Mouse (Mus musculus) G1E (cell line): ENCODE data around the gene Agap3. TPM values are rescaled to one million over a fixed set of nuclear protein-coding genes. Genes with fewer than 3 reads are reported as not detected.

Source experiments
- ATAC-seq: 2 replicates; pipeline ENCODE4 v1.8.0; 2016; ENCODE audit warnings: mild to moderate bottlenecking; ENCODE audit not compliant: insufficient number of reproducible peaks, poor library complexity, low FRiP score, severe bottlenecking; ENCODE audit errors: extremely low read depth
- DNase-seq: peaks from one replicate; pipeline ENCODE4 v3.0.0; 2012; ENCODE audit warnings: low spot score
- H3K27me3 ChIP-seq: 2 replicates; pipeline ENCODE4 v1.6.1; 2012; ENCODE audit warnings: mild to moderate bottlenecking, low read length, inconsistent platforms; ENCODE audit not compliant: insufficient read depth
- H3K36me3 ChIP-seq: replicated peaks from 2 replicates; pipeline ENCODE3; 2012; ENCODE audit warnings: mild to moderate bottlenecking, inconsistent platforms
- H3K4me1 ChIP-seq: 2 replicates; pipeline ENCODE4 v1.6.1; 2012; ENCODE audit warnings: low read depth, low read length, inconsistent platforms, mixed read lengths; ENCODE audit not compliant: insufficient read depth
- H3K4me3 ChIP-seq: 2 replicates; pipeline ENCODE4 v1.5.1; 2012; ENCODE audit warnings: low read depth, mild to moderate bottlenecking, inconsistent platforms, low read length, moderate library complexity, mixed read lengths
- H3K9me3 ChIP-seq: replicated peaks from 2 replicates; pipeline ENCODE4 v1.6.1; 2012; ENCODE audit warnings: inconsistent platforms
- CTCF ChIP-seq: IDR thresholded peaks from 2 replicates; pipeline ENCODE4 v1.5.1; 2012; ENCODE audit warnings: low read depth, low read length, inconsistent platforms, mixed read lengths
- GATA1 ChIP-seq: IDR thresholded peaks from 2 replicates; pipeline ENCODE4 v1.6.1; 2012; ENCODE audit warnings: borderline replicate concordance, low read length, inconsistent platforms, mixed read lengths
- GATA2 ChIP-seq: IDR thresholded peaks from 2 replicates; pipeline ENCODE4 v1.6.1; 2012; ENCODE audit warnings: low read depth, low read length, inconsistent platforms, borderline replicate concordance
- POLR2AphosphoS5 ChIP-seq: IDR thresholded peaks from 2 replicates; pipeline ENCODE4 v1.6.1; 2012; ENCODE audit warnings: low read depth, low read length, inconsistent platforms; ENCODE audit not compliant: insufficient replicate concordance
- TAL1 ChIP-seq: conservative IDR thresholded peaks from 2 replicates; pipeline ENCODE4 v1.6.1; 2012; ENCODE audit warnings: low read depth, low read length, inconsistent platforms, mixed read lengths
- polyA plus RNA-seq: library from polyadenylated mRNA; stranded (reverse); fragments of >175 nt; gene quantifications from 2 replicates; pipeline ENCODE4 v1.2.3, GENCODE M21; 2012
- total RNA-seq, 2 experiments: library from RNA; stranded (forward) in 1 of 2; stranded (reverse) in 1 of 2; fragments of 200-1000 nt in 1 of 2; fragments of >200 nt in 1 of 2; fragmentation: Nextera tagmentation in 1 of 2; gene quantifications; 2 replicates each; pipeline ENCODE4 v1.2.3; 2014 to 2017

Gene Agap3
- total and polyA plus RNA-seq, 3 experiments, result 26.3 to 133 (median 30.3) TPM

DNA sequence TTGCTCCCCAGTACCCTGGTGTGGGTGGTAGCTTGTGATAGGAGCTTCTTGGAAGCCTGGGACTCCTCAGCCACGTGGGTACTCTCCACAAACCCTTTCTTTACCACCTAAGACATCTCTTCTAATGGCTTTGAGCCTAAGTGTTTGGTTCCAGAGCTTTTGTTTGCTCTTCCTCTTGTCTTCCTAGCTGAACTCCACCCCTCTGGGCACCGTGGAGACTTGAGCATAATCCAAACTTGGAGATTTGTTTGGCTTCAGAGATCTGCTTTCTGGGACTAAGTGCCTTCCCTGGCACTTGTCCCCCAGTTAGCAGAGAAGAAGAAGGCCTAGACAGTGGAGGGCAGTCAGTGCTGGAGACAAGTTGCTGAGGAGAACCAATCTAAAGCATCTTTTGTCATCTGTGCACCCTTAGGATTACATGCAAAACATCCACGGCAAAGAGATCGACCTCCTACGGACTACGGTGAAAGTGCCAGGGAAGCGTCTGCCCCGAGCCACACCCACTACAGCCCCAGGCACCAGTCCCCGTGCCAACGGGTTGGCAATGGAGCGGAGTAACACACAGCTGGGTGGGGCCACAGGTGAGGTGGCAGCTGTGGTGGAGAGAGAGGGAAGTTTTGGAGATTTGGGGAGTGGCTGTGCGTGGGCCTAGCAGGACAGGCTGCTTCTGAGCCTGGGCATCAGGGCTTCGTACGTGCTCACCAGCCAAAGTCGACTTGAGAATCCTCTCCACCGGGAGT lies 40.7 kb downstream of the Agap3 start:
- TF ChIP-seq GATA1 (no peak), CTCF (no peak), POLR2AphosphoS5 (no peak), GATA2 (no peak), TAL1 (no peak)
- H3K4me3 ChIP-seq, result no peak overlapping the region
- no peaks in the 10 kb centered on the region for H3K4me1 ChIP-seq
- H3K36me3 ChIP-seq, result peaks cover 100% of the 10 kb centered on the region
- no peaks in the 10 kb centered on the region for H3K27me3 ChIP-seq
- DNase-seq (no peak), ATAC-seq (no peak)
- no peaks in the 10 kb centered on the region for H3K9me3 ChIP-seq

DNA sequence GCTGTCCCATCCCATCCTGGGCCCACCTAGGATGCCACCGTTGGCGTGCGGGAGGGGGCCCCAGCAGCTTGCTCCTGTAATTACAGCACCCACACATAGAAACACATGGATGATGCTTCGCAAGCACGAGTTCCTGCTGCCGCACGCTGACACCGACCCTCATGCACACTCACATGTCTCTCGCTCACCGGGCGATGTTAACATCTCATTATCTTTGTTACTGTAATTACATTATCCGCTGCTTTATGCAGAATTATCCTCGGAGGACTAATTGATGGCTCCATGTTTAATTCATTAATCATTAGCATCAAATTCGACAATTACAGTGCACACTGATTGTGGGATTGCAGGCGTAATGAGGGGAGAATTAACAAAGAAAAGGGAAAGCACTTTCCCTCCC lies 43.0 kb downstream of the Agap3 start:
- TF ChIP-seq CTCF (no peak), POLR2AphosphoS5 (no peak), GATA1 (no peak), TAL1 (no peak)
- H3K4me3 ChIP-seq, result no peak overlapping the region
- no peak for DNase-seq

DNA sequence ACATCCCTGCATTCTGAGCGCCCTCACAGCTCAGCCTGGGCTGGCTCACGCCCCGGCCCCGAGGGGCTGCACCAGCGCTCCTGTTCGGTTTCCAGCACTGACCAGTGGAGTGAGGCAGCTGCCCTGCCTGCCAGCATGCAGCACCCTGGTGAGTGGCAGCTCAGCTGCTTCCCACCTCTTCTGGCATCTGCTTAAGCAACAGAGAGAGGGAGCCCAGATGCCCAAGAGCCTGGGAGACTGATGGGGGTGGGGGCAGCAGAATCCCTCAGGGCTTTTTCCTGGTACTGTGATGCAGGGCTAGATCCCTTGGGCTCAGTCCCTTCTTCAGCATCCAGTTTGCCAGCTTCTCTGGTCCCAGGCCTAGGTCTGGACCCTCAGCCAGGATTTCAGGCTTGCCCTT lies 44.8 kb downstream of the Agap3 start:
- no peak for ATAC-seq
- TF ChIP-seq GATA1 (no peak), POLR2AphosphoS5 (no peak), GATA2 (no peak), TAL1 (no peak), CTCF (no peak)
- H3K4me1 ChIP-seq, result no peaks in the 10 kb centered on the region
- no peaks in the 10 kb centered on the region for H3K27me3 ChIP-seq
- H3K36me3 ChIP-seq, result peaks cover 100% of the 10 kb centered on the region
- no peak for DNase-seq
- no peak overlapping the region for H3K4me3 ChIP-seq
- H3K9me3 ChIP-seq, result no peaks in the 10 kb centered on the region

More for the DNA sequence above, 43.0 kb downstream of the Agap3 start:
- peaks cover 100% of the 10 kb centered on the region for H3K36me3 ChIP-seq
- no peak for ATAC-seq
- H3K27me3 ChIP-seq, result no peaks in the 10 kb centered on the region
- H3K9me3 ChIP-seq, result no peaks in the 10 kb centered on the region
- H3K4me1 ChIP-seq, result no peaks in the 10 kb centered on the region

DNA sequence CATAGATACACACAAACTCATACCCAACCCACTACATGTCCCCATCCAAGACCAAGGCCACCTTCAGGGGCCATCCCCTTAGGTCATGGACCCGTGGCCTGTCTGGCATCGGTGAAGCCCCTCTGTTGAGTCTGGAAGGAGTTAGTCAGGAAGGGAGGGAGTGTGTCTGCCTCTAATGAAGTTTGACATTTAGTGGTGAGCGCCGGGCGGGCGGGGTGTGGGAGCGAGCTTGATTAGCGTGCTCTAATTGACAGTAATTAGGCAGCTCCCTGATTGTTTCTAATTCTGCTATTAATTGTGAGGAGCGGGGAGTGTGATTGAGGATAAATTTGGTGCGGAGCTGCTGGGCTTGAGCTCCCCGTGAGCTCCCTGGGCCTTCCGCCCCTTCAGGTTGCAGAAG lies 45.5 kb downstream of the Agap3 start:
- no peaks in the 10 kb centered on the region; the same call in 1 of the 2 replicates for H3K4me1 ChIP-seq
- peaks cover 100% of the 10 kb centered on the region for H3K36me3 ChIP-seq
- H3K27me3 ChIP-seq, result no peaks in the 10 kb centered on the region
- ATAC-seq (no peak), DNase-seq (no peak)
- no peak overlapping the region for H3K4me3 ChIP-seq
- H3K9me3 ChIP-seq, result no peaks in the 10 kb centered on the region
- TF ChIP-seq GATA1 (no peak), POLR2AphosphoS5 (no peak), TAL1 (no peak), GATA2 (no peak), CTCF (no peak)

GRCm38 (mm10) chr5:24499113-24499512 lies 47.1 kb downstream of the Agap3 start:
- no peak for TF ChIP-seq POLR2AphosphoS5
- TF ChIP-seq GATA1, result no peak
- no peak for TF ChIP-seq CTCF
- TF ChIP-seq GATA2, result no peak
- no peak for TF ChIP-seq TAL1
- Histone ChIP-seq H3K9me3 (no peaks in the 10 kb centered on the region), H3K4me1 (no peaks in the 10 kb centered on the region; the same call in 1 of the 2 replicates), H3K36me3 (peaks cover 91% of the 10 kb centered on the region), H3K27me3 (no peaks in the 10 kb centered on the region), H3K4me3 (no peak overlapping the region)
- DNase-seq, result no peak
- no peak for ATAC-seq

DNA sequence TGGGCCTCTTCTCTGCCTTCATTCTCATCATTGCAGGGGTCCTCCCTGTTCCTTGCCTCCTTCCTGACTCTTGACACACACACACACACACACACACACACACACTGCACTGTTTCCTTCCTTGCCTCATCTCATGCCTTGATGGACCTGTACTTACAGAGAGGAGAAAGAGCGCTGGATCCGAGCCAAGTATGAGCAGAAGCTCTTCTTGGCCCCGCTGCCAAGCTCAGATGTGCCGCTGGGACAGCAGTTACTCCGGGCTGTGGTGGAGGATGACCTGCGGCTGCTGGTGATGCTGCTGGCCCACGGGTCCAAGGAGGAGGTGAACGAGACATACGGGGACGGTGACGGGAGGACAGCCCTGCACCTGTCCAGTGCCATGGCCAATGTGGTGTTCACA lies 48.9 kb downstream of the Agap3 start:
- no peak for DNase-seq
- TF ChIP-seq GATA2, result no peak
- no peak for TF ChIP-seq GATA1
- TF ChIP-seq CTCF, result no peak
- no peak for TF ChIP-seq TAL1
- H3K36me3 ChIP-seq, result peaks cover 73% of the 10 kb centered on the region

More for the DNA sequence above, 48.9 kb downstream of the Agap3 start:
- no peak for ATAC-seq
- H3K27me3 ChIP-seq, result no peaks in the 10 kb centered on the region; the same call in 1 of the 2 replicates
- no peak overlapping the region for H3K4me3 ChIP-seq
- H3K9me3 ChIP-seq, result no peaks in the 10 kb centered on the region
- H3K4me1 ChIP-seq, result peaks cover 5% of the 10 kb centered on the region; the same call in 1 of the 2 replicates
